Mouse (Mus musculus): ENCODE results near the gene Ctnnd1. TPM values are rescaled to one million over a fixed set of nuclear protein-coding genes. Genes with fewer than 3 reads are reported as not detected.

Ctnnd1 gene
- polyA plus RNA-seq, 1 experiment from 2014 or later, result 43.3 TPM

- no peak for DNase-seq (ENCODE audit: low spot score)
- no peaks in the 10 kb centered on the region for H3K9me3 ChIP-seq
- no peaks in the 10 kb centered on the region for H3K4me1 ChIP-seq
- H3K27me3 ChIP-seq (replicated peaks; ENCODE audit: low read depth, poor library complexity, severe bottlenecking), result no peaks in the 10 kb centered on the region
- no peak overlapping the region for H3K27ac ChIP-seq (replicated peaks)
- no peak overlapping the region for H3K4me3 ChIP-seq
- WGBS, result 84% methylated on average over 5 of the region's 5 CpGs
- H3K36me3 ChIP-seq (replicated peaks), result peaks cover 35% of the 10 kb centered on the region
Measured at GRCm38 (mm10) chr2:84582286-84582685, 68.3 kb downstream of the Ctnnd1 start.

GRCm38 (mm10) chr2:84581208-84581607 is 69.4 kb downstream of the Ctnnd1 start:
- 87% methylated on average over 2 of the region's 3 CpGs for WGBS
- H3K9me3 ChIP-seq, result no peaks in the 10 kb centered on the region
- no peaks in the 10 kb centered on the region for H3K4me1 ChIP-seq
- DNase-seq (ENCODE audit: low spot score), result no peak
- H3K4me3 ChIP-seq, result no peak overlapping the region
- H3K27me3 ChIP-seq (replicated peaks; ENCODE audit: low read depth, poor library complexity, severe bottlenecking), result no peaks in the 10 kb centered on the region
- no peak overlapping the region for H3K27ac ChIP-seq (replicated peaks)
- peaks cover 34% of the 10 kb centered on the region for H3K36me3 ChIP-seq (replicated peaks)

- Histone ChIP-seq H3K36me3 (replicated peaks) (peaks cover 22% of the 10 kb centered on the region), H3K4me3 (no peak overlapping the region), H3K9me3 (no peaks in the 10 kb centered on the region), H3K27ac (replicated peaks) (no peak overlapping the region), H3K27me3 (replicated peaks; ENCODE audit: low read depth, poor library complexity, severe bottlenecking) (no peaks in the 10 kb centered on the region), H3K4me1 (no peaks in the 10 kb centered on the region)
- WGBS, result 90% methylated on average over 2 of the region's 2 CpGs
- no peak for DNase-seq (ENCODE audit: low spot score)
Measured at GRCm38 (mm10) chr2:84579311-84579710, 71.3 kb downstream of the Ctnnd1 start.

DNA sequence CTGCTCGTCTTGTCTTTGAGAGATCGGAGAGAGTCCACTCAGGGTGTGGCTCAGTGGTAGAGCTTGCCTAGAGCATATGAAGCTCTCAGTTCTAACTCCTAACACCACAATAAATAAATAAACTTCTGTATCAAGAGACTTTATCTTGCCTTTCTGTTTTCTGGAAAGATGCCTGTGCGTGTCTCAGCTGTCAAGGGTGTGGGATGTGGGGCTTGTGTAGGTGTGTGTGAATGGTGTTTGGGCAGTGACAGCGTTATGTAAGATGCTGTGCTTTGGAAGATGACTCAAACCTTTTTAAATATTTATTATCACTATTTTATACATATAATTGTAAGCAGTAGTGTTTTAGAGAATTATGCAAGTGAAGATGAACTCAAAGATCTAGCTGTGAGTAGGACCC is 76.4 kb downstream of the Ctnnd1 start:
- no peak for DNase-seq (ENCODE audit: low spot score)
- 94% methylated on average over 4 of the region's 4 CpGs for WGBS
- Histone ChIP-seq H3K27ac (replicated peaks) (no peak overlapping the region), H3K9me3 (peaks cover 4% of the 10 kb centered on the region; the same call in 1 of the 2 replicates), H3K27me3 (replicated peaks; ENCODE audit: low read depth, poor library complexity, severe bottlenecking) (no peaks in the 10 kb centered on the region), H3K4me1 (no peaks in the 10 kb centered on the region), H3K36me3 (replicated peaks) (peaks cover 13% of the 10 kb centered on the region), H3K4me3 (no peak overlapping the region)

- no peak overlapping the region for H3K4me3 ChIP-seq
- WGBS, result 48% methylated on average over 10 of the region's 10 CpGs
- DNase-seq (ENCODE audit: low spot score), result no peak
- H3K4me1 ChIP-seq, result no peaks in the 10 kb centered on the region
- no peaks in the 10 kb centered on the region for H3K36me3 ChIP-seq (replicated peaks)
- no peak overlapping the region for H3K27ac ChIP-seq (replicated peaks)
- no peaks in the 10 kb centered on the region for H3K9me3 ChIP-seq
- no peaks in the 10 kb centered on the region for H3K27me3 ChIP-seq (replicated peaks; ENCODE audit: low read depth, poor library complexity, severe bottlenecking)
Measured at GRCm38 (mm10) chr2:84556888-84557514, 93.6 kb downstream of the Ctnnd1 start.

DNA sequence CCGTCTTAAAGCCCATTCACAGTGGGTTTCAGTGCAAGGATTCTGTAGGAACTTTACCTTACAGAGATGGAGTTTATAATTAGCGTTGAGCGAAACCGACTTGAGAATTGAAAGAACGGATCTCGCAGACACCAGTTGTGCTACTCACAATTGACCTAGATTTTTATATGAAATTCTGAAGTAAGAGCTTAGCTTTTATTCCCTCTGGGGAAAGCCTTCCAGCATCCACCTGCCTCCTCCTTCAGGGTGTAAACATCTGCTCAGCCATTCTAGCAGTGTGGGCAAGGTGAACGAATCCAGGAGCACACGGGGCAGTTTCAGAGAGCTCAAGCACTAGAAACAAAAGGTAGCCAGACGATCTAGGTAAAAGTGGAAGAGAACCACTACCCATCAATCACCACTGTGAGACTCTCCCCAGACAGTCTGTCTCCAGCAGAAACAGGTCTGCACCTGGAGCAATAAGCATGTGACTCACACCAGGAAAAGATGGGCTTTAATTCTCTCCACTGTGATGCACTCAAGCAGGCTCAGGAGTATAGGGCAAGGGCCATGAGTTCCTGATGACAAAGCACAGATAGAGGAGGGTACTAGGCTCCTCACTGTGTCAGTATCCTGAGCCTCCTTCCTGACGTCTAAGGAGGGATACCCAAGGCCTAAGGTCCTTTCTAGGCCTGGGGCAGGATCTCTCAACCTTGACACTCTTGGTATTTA is 99.0 kb downstream of the Ctnnd1 start:
- DNase-seq (ENCODE audit: low spot score), result no peak
- no peaks in the 10 kb centered on the region for H3K4me1 ChIP-seq
- H3K4me3 ChIP-seq, result no peak overlapping the region
- H3K27me3 ChIP-seq (replicated peaks; ENCODE audit: low read depth, poor library complexity, severe bottlenecking), result no peaks in the 10 kb centered on the region
- H3K9me3 ChIP-seq, result no peaks in the 10 kb centered on the region
- H3K36me3 ChIP-seq (replicated peaks), result no peaks in the 10 kb centered on the region
- H3K27ac ChIP-seq (replicated peaks), result no peak overlapping the region
- WGBS, result 79% methylated on average over 10 of the region's 10 CpGs

Other genes starting within 250 kb of the Ctnnd1 start
- 14.8 and 18.5 TPM in 2 replicates for gene Calcrl, start 225.4 kb downstream of the Ctnnd1 start, polyA plus RNA-seq (2016; fragmentation: Nextera tagmentation; extraction: Ambion mirVana)
- gene Tfpi, start 174.0 kb downstream of the Ctnnd1 start, polyA plus RNA-seq (2016; fragmentation: Nextera tagmentation; extraction: Ambion mirVana), result 13.8 and 14.5 TPM in 2 replicates
- 0.14 and 0.41 TPM in 2 replicates for gene Btbd18, start 8.3 kb upstream of the Ctnnd1 start, polyA plus RNA-seq (2016; fragmentation: Nextera tagmentation; extraction: Ambion mirVana)
- 505 and 520 TPM in 2 replicates for gene Selenoh, start 20.0 kb upstream of the Ctnnd1 start, polyA plus RNA-seq (2016; fragmentation: Nextera tagmentation; extraction: Ambion mirVana)
- gene Gm28635, start 27.3 kb upstream of the Ctnnd1 start, polyA plus RNA-seq (2016; fragmentation: Nextera tagmentation; extraction: Ambion mirVana), result not detected in 2 replicates
- 45.3 and 46.4 TPM in 2 replicates for gene Med19, start 27.6 kb upstream of the Ctnnd1 start, polyA plus RNA-seq (2016; fragmentation: Nextera tagmentation; extraction: Ambion mirVana)
- gene Tmx2, start 28.4 kb upstream of the Ctnnd1 start, polyA plus RNA-seq (2016; fragmentation: Nextera tagmentation; extraction: Ambion mirVana), result 135 and 137 TPM in 2 replicates
- gene Zdhhc5, start 64.4 kb upstream of the Ctnnd1 start, polyA plus RNA-seq (2016; fragmentation: Nextera tagmentation; extraction: Ambion mirVana), result 30.2 and 31.9 TPM in 2 replicates
- gene Clp1, start 76.6 kb upstream of the Ctnnd1 start, polyA plus RNA-seq (2016; fragmentation: Nextera tagmentation; extraction: Ambion mirVana), result 53.2 and 53.8 TPM in 2 replicates
- gene Ypel4, start 83.3 kb upstream of the Ctnnd1 start, polyA plus RNA-seq (2016; fragmentation: Nextera tagmentation; extraction: Ambion mirVana), result 8.1 and 8.9 TPM in 2 replicates
- 8.0 and 9.5 TPM in 2 replicates for gene Gm19426, start 92.9 kb upstream of the Ctnnd1 start, polyA plus RNA-seq (2016; fragmentation: Nextera tagmentation; extraction: Ambion mirVana)
- gene Serping1, start 124.7 kb upstream of the Ctnnd1 start, polyA plus RNA-seq (2016; fragmentation: Nextera tagmentation; extraction: Ambion mirVana), result 16.6 and 18.7 TPM in 2 replicates
- gene Ube2l6, start 148.1 kb upstream of the Ctnnd1 start, polyA plus RNA-seq (2016; fragmentation: Nextera tagmentation; extraction: Ambion mirVana), result 22.7 and 25.8 TPM in 2 replicates
- gene Smtnl1, start 171.9 kb upstream of the Ctnnd1 start, polyA plus RNA-seq (2016; fragmentation: Nextera tagmentation; extraction: Ambion mirVana), result 0.21 and 0.27 TPM in 2 replicates
- 64.9 and 65.8 TPM in 2 replicates for gene Timm10, start 176.2 kb upstream of the Ctnnd1 start, polyA plus RNA-seq (2016; fragmentation: Nextera tagmentation; extraction: Ambion mirVana)
- 30.4 and 35.4 TPM in 2 replicates for gene Slc43a1, start 188.1 kb upstream of the Ctnnd1 start, polyA plus RNA-seq (2016; fragmentation: Nextera tagmentation; extraction: Ambion mirVana)
- gene Rtn4rl2, start 235.9 kb upstream of the Ctnnd1 start, polyA plus RNA-seq (2016; fragmentation: Nextera tagmentation; extraction: Ambion mirVana), result 2.5 and 2.6 TPM in 2 replicates